Comparison of ENCODE assay signal across 14 mouse cellular contexts in the genomic region with DNA sequence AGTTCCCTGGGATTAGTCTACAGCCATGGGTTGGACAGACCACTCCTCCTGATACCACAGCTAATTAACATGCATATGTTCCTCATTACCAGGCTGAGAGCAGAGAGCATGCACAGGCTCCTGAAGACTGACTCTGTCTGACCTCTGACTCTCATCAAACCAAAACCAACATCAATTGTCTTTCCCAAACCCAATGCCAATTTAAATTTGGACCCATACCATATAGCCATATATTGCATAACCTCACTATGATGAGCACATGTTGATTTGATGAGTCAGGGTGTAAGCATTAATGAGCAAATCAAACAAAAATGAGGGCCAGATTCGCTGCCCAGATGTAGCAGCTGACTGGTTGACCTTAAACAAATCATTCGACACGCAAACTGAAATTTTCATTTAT. TPM values are rescaled to one million over a fixed set of nuclear protein-coding genes. Genes with fewer than 3 reads are reported as not detected.
"Had no signal": no experiment of that assay in that cellular context is flagged by ENCODE, and none has a peak within 500 bp of the region (broad histone marks: within the 10 kb centered on the region; RNA-seq: fewer than 3 reads in every experiment).

No protein-coding gene starts in this region.

- H3K27me3 ChIP-seq: kidney, embryonic 15.5 days; limb, embryonic 13.5 days; neural tube, embryonic 13.5 days; stomach, embryonic 15.5 days had no signal

- H3K9me3 ChIP-seq: kidney, embryonic 15.5 days; limb, embryonic 13.5 days; neural tube, embryonic 13.5 days; stomach, embryonic 15.5 days had no signal

- DNase-seq: kidney, postnatal 14 days; layer of hippocampus, postnatal 36 days; lung, adult 18-20 months; midbrain, embryonic 14.5 days; right cerebral cortex, postnatal 14 days; thymus, adult 2 months; thymus, postnatal 25 days had no signal

- H3K27ac ChIP-seq: kidney, embryonic 15.5 days; limb, embryonic 13.5 days; liver, embryonic 14.5 days; neural tube, embryonic 13.5 days; stomach, embryonic 15.5 days had no signal

- H3K4me1 ChIP-seq: kidney, embryonic 15.5 days; limb, embryonic 13.5 days; neural tube, embryonic 13.5 days; stomach, embryonic 15.5 days had no signal

- H3K4me3 ChIP-seq: kidney, embryonic 15.5 days; limb, embryonic 13.5 days; neural tube, embryonic 13.5 days; stomach, embryonic 15.5 days had no signal

- H3K36me3 ChIP-seq: kidney, embryonic 15.5 days; limb, embryonic 13.5 days; stomach, embryonic 15.5 days had no signal

RNA-seq across cellular contexts. Expression of a gene that starts 51.9 kb away (rescaled TPM):
- total RNA-seq: liver, adult 2 months; megakaryocyte-erythroid progenitor cell, adult 5-6 weeks had no signal
- polyA plus RNA-seq: liver, adult 2 months had no signal
